9 mouse cellular contexts compared by ENCODE assay signal in genomic region chr17:28521920-28522319, GRCm38 (mm10). TPM values are rescaled to one million over a fixed set of nuclear protein-coding genes. Genes with fewer than 3 reads are reported as not detected.
DNase-seq lines count a peak whose midpoint lies in the region; ATAC-seq lines count a peak whose summit lies in the region.
"Had no signal": no experiment of that assay in that cellular context is flagged by ENCODE, and none has a peak within 500 bp of the region (broad histone marks: within the 10 kb centered on the region; RNA-seq: fewer than 3 reads in every experiment).

No protein-coding gene starts in this region.

- ATAC-seq in kidney, embryonic 15.5 days (replicated peaks; ENCODE audit: low FRiP score): no peak
- no peak for ATAC-seq in hindbrain, embryonic 14.5 days (ENCODE audit: low FRiP score)
- no peak for ATAC-seq in midbrain, embryonic 14.5 days (ENCODE audit: low FRiP score, low TSS enrichment)

- no peak overlapping the region for H3K9ac ChIP-seq in kidney, embryonic 15.5 days
- H3K9ac ChIP-seq in hindbrain, embryonic 14.5 days: peak overlapping the region; percentile 89
- no peak overlapping the region for H3K9ac ChIP-seq in midbrain, embryonic 14.5 days (replicated peaks; ENCODE audit: low read length)

- no peaks in the 10 kb centered on the region for H3K9me3 ChIP-seq in kidney, embryonic 15.5 days (replicated peaks)
- no peaks in the 10 kb centered on the region for H3K9me3 ChIP-seq in embryonic facial prominence, embryonic 10.5 days
- no peaks in the 10 kb centered on the region for H3K9me3 ChIP-seq in hindbrain, embryonic 14.5 days (ENCODE audit: control insufficient read depth, low read length)
- H3K9me3 ChIP-seq in midbrain, embryonic 14.5 days (ENCODE audit: control insufficient read depth, low read length): no peaks in the 10 kb centered on the region

- H3K27ac ChIP-seq in kidney, embryonic 15.5 days: 0 out of 2 replicates have a peak overlapping the region, but pooled peaks have one; percentile 93
- no peak overlapping the region for H3K27ac ChIP-seq in embryonic facial prominence, embryonic 10.5 days (replicated peaks)
- H3K27ac ChIP-seq in hindbrain, embryonic 14.5 days: peak overlapping the region; percentile 34; the same call in 1 of the 2 replicates
- H3K27ac ChIP-seq in midbrain, embryonic 14.5 days (replicated peaks; ENCODE audit: low read depth, low read length): no peak overlapping the region

- peak overlapping the region; percentile 69 for H3K4me3 ChIP-seq in kidney, embryonic 15.5 days (replicated peaks)
- peak overlapping the region; percentile 79 for H3K4me3 ChIP-seq in embryonic facial prominence, embryonic 10.5 days
- peak overlapping the region; percentile 64 for H3K4me3 ChIP-seq in hindbrain, embryonic 14.5 days (replicated peaks; ENCODE audit: low read length)
- H3K4me3 ChIP-seq in midbrain, embryonic 14.5 days (replicated peaks; ENCODE audit: low read depth, low read length): peak overlapping the region; percentile 69

- H3K4me1 ChIP-seq in kidney, embryonic 15.5 days: peaks cover 48% of the 10 kb centered on the region
- H3K4me1 ChIP-seq in embryonic facial prominence, embryonic 10.5 days: peaks cover 51% of the 10 kb centered on the region
- peaks cover 8% of the 10 kb centered on the region; the same call in 1 of the 2 replicates for H3K4me1 ChIP-seq in hindbrain, embryonic 14.5 days (replicated peaks; ENCODE audit: control insufficient read depth, insufficient read depth, low read length)
- H3K4me1 ChIP-seq in midbrain, embryonic 14.5 days (ENCODE audit: control insufficient read depth, insufficient read depth, low read length): peaks cover 11% of the 10 kb centered on the region

- DNase-seq in kidney, postnatal 25 days: no peak
- no peak for DNase-seq in embryonic facial prominence, embryonic 10.5 days (ENCODE audit: low spot score)
- no peak for DNase-seq in hindbrain, embryonic 14.5 days (ENCODE audit: low spot score)
- no peak for DNase-seq in midbrain, embryonic 14.5 days
- DNase-seq in cerebellum, adult 11-12 months: no peak
- no peak for DNase-seq in adrenal gland, postnatal 4 days (ENCODE audit: low spot score in 2 of 2)
- no peak for DNase-seq in left cerebral cortex, adult 8-10 months (ENCODE audit: low spot score in 2 of 2)

- peaks cover 9% of the 10 kb centered on the region; the same call in 1 of the 2 replicates for H3K27me3 ChIP-seq in kidney, embryonic 15.5 days
- H3K27me3 ChIP-seq in embryonic facial prominence, embryonic 10.5 days (replicated peaks; ENCODE audit: low read depth, poor library complexity, severe bottlenecking): peaks cover 75% of the 10 kb centered on the region
- H3K27me3 ChIP-seq in hindbrain, embryonic 14.5 days (ENCODE audit: control insufficient read depth, insufficient read depth, low read length): peaks cover 16% of the 10 kb centered on the region; the same call in 1 of the 2 replicates
- peaks cover 13% of the 10 kb centered on the region; the same call in 1 of the 2 replicates for H3K27me3 ChIP-seq in midbrain, embryonic 14.5 days (ENCODE audit: control insufficient read depth, insufficient read depth, low read length)

- no peaks in the 10 kb centered on the region for H3K36me3 ChIP-seq in kidney, embryonic 15.5 days
- H3K36me3 ChIP-seq in embryonic facial prominence, embryonic 10.5 days (replicated peaks): no peaks in the 10 kb centered on the region
- H3K36me3 ChIP-seq in hindbrain, embryonic 14.5 days (replicated peaks; ENCODE audit: control insufficient read depth, insufficient read depth): no peaks in the 10 kb centered on the region
- no peaks in the 10 kb centered on the region for H3K36me3 ChIP-seq in midbrain, embryonic 14.5 days (ENCODE audit: control insufficient read depth, insufficient read depth, low read length)

- peak overlapping the region; percentile 98 for H3K4me2 ChIP-seq in kidney, embryonic 15.5 days
- H3K4me2 ChIP-seq in hindbrain, embryonic 14.5 days (replicated peaks): peak overlapping the region; percentile 86
- peak overlapping the region; percentile 93 for H3K4me2 ChIP-seq in midbrain, embryonic 14.5 days (ENCODE audit: low read length)

- WGBS in kidney, embryonic 15.5 days: 34% methylated on average over 6 of the region's 6 CpGs
- 42% methylated on average over 6 of the region's 6 CpGs for WGBS in embryonic facial prominence, embryonic 10.5 days
- 34% methylated on average over 6 of the region's 6 CpGs for WGBS in hindbrain, embryonic 14.5 days
- WGBS in midbrain, embryonic 14.5 days: 39% methylated on average over 6 of the region's 6 CpGs

RNA-seq across cellular contexts. Expression of gene Fkbp5, which starts 4.6 kb away (rescaled TPM):
- polyA plus RNA-seq in kidney, embryonic 15.5 days (2015; fragmentation: Nextera tagmentation; extraction: Ambion mirVana): 31.1 and 35.0 TPM in 2 replicates
- polyA plus RNA-seq in embryonic facial prominence, embryonic 10.5 days (2016; fragmentation: Nextera tagmentation; extraction: Ambion mirVana): 32.0 and 32.8 TPM in 2 replicates
- 8.2 and 9.8 TPM in 2 replicates for polyA plus RNA-seq in hindbrain, embryonic 14.5 days (2014; fragmentation: Nextera tagmentation; extraction: Ambion mirVana)
- polyA plus RNA-seq in midbrain, embryonic 14.5 days (2014; fragmentation: Nextera tagmentation; extraction: Ambion mirVana): 11.6 and 22.2 TPM in 2 replicates
- 100 to 1,000 TPM in 1 of 2 experiments, 10 to 100 TPM in 1; 95.8 to 104 TPM for total RNA-seq in adrenal gland, postnatal 4 days (2021)
- 10 to 100 TPM; 34.6 to 56.0 (median 46.5) TPM for total RNA-seq in left cerebral cortex, adult 8-10 months (2022)

RNA-seq across cellular contexts. Expression of gene Armc12, which starts 8.7 kb away (rescaled TPM):
- not detected in 2 replicates for polyA plus RNA-seq in kidney, embryonic 15.5 days (2015; fragmentation: Nextera tagmentation; extraction: Ambion mirVana)
- polyA plus RNA-seq in embryonic facial prominence, embryonic 10.5 days (2016; fragmentation: Nextera tagmentation; extraction: Ambion mirVana): not detected in 2 replicates
- polyA plus RNA-seq in hindbrain, embryonic 14.5 days (2014; fragmentation: Nextera tagmentation; extraction: Ambion mirVana): not detected in 2 replicates
- not detected in 2 replicates for polyA plus RNA-seq in midbrain, embryonic 14.5 days (2014; fragmentation: Nextera tagmentation; extraction: Ambion mirVana)
- total RNA-seq in adrenal gland, postnatal 4 days (2021): under 1 TPM in 1 of 2 experiments, not detected in 1; 0.22 TPM
- total RNA-seq in left cerebral cortex, adult 8-10 months (2022): not detected
- total RNA-seq: megakaryocyte-erythroid progenitor cell, adult 5-6 weeks had no signal

RNA-seq across cellular contexts. Expression of gene Clpsl2, which starts 27.3 kb away (rescaled TPM):
- polyA plus RNA-seq in kidney, embryonic 15.5 days (2015; fragmentation: Nextera tagmentation; extraction: Ambion mirVana): not detected in 2 replicates
- not detected in 2 replicates for polyA plus RNA-seq in embryonic facial prominence, embryonic 10.5 days (2016; fragmentation: Nextera tagmentation; extraction: Ambion mirVana)
- not detected in 2 replicates for polyA plus RNA-seq in hindbrain, embryonic 14.5 days (2014; fragmentation: Nextera tagmentation; extraction: Ambion mirVana)
- polyA plus RNA-seq in midbrain, embryonic 14.5 days (2014; fragmentation: Nextera tagmentation; extraction: Ambion mirVana): not detected in 2 replicates
- total RNA-seq in adrenal gland, postnatal 4 days (2021): not detected
- not detected for total RNA-seq in left cerebral cortex, adult 8-10 months (2022)
- total RNA-seq: megakaryocyte-erythroid progenitor cell, adult 5-6 weeks had no signal

RNA-seq across cellular contexts. Expression of gene Clps, which starts 38.6 kb away (rescaled TPM):
- polyA plus RNA-seq in kidney, embryonic 15.5 days (2015; fragmentation: Nextera tagmentation; extraction: Ambion mirVana): 0.78 and 2.6 TPM in 2 replicates
- polyA plus RNA-seq in embryonic facial prominence, embryonic 10.5 days (2016; fragmentation: Nextera tagmentation; extraction: Ambion mirVana): not detected in 2 replicates
- polyA plus RNA-seq in hindbrain, embryonic 14.5 days (2014; fragmentation: Nextera tagmentation; extraction: Ambion mirVana): not detected in 2 replicates
- polyA plus RNA-seq in midbrain, embryonic 14.5 days (2014; fragmentation: Nextera tagmentation; extraction: Ambion mirVana): not detected in 2 replicates
- 1,000 to 10,000 TPM in 1 of 2 experiments, under 1 TPM in 1; 0.56 to 1,299 TPM for total RNA-seq in adrenal gland, postnatal 4 days (2021)
- total RNA-seq in left cerebral cortex, adult 8-10 months (2022): not detected
- total RNA-seq: megakaryocyte-erythroid progenitor cell, adult 5-6 weeks had no signal

RNA-seq across cellular contexts. Expression of gene Lhfpl5, which starts 53.5 kb away (rescaled TPM):
- polyA plus RNA-seq in kidney, embryonic 15.5 days (2015; fragmentation: Nextera tagmentation; extraction: Ambion mirVana): 0.54 and 0.91 TPM in 2 replicates
- 1.1 TPM in 2 replicates for polyA plus RNA-seq in embryonic facial prominence, embryonic 10.5 days (2016; fragmentation: Nextera tagmentation; extraction: Ambion mirVana)
- polyA plus RNA-seq in hindbrain, embryonic 14.5 days (2014; fragmentation: Nextera tagmentation; extraction: Ambion mirVana): 13.5 and 13.7 TPM in 2 replicates
- polyA plus RNA-seq in midbrain, embryonic 14.5 days (2014; fragmentation: Nextera tagmentation; extraction: Ambion mirVana): 7.1 and 11.0 TPM in 2 replicates
- total RNA-seq in adrenal gland, postnatal 4 days (2021): 1 to 10 TPM; 2.5 to 3.2 TPM
- 1 to 10 TPM; 4.0 to 6.1 (median 5.3) TPM for total RNA-seq in left cerebral cortex, adult 8-10 months (2022)
- total RNA-seq: megakaryocyte-erythroid progenitor cell, adult 5-6 weeks had no signal

Comparison
In these comparisons a context has a peak if more than half of its experiments do, and no peak if none do; other contexts are left out.
1. H3K27ac ChIP-seq: peak in kidney, embryonic 15.5 days (single experiment) and hindbrain, embryonic 14.5 days (single experiment); none in embryonic facial prominence, embryonic 10.5 days (single experiment) and midbrain, embryonic 14.5 days (single experiment).
2. Peak in every context shown above with its lines, with median percentiles within 50 percentile points of each other: H3K4me2 ChIP-seq and H3K4me3 ChIP-seq.